Mouse (Mus musculus) T-helper 17 cell (primary cell): ENCODE measurements at regions not wholly inside any gene's neighbourhood (a gene's known extent, or its start where the extent isn't known, plus 50 kb on each side); places are given as distances from the start of the nearest gene placed in this dataset.

Experiments used
- in situ Hi-C, 2 experiments: fragments of 300-600 bp; cut with MboI, MseI; formaldehyde crosslinking; loops; 1 replicate in 1 of 2; 2 replicates in 1 of 2; pipeline ENCODE4 v1.15.1; 2025; ENCODE audit warnings: high pct_unique_total_duplicates in 2 of 2

GRCm38 (mm10) chr7:73191388-73192278 is 183.7 kb upstream of the Rgma start:
- in situ Hi-C loops = no loop called here

- in situ Hi-C loops = no loop called here
Measured at GRCm38 (mm10) chr7:73192839-73193238, 182.5 kb upstream of the Rgma start.

GRCm38 (mm10) chr7:73195306-73195705 is 180.0 kb upstream of the Rgma start:
- in situ Hi-C loops = no loop called here

- in situ Hi-C loops = no loop called here
Measured at GRCm38 (mm10) chr7:73196851-73197531, 178.3 kb upstream of the Rgma start.

GRCm38 (mm10) chr7:73198069-73198468 is 177.2 kb upstream of the Rgma start:
- in situ Hi-C loops = no loop called here

GRCm38 (mm10) chr7:73199967-73200366 is 175.3 kb upstream of the Rgma start:
- in situ Hi-C loops = no loop called here

- in situ Hi-C loops = no loop called here
Measured at GRCm38 (mm10) chr7:73201330-73201729, 174.0 kb upstream of the Rgma start.

- in situ Hi-C loops = no loop called here
Measured at GRCm38 (mm10) chr7:73206922-73207811, 168.1 kb upstream of the Rgma start.

GRCm38 (mm10) chr7:73208479-73208816 is 166.9 kb upstream of the Rgma start:
- in situ Hi-C loops = no loop called here

- in situ Hi-C loops = no loop called here
Measured at GRCm38 (mm10) chr7:73208817-73209602, 166.3 kb upstream of the Rgma start.

GRCm38 (mm10) chr7:73210078-73210477 is 165.2 kb upstream of the Rgma start:
- in situ Hi-C loops = no loop called here

GRCm38 (mm10) chr7:73222237-73222915 is 152.9 kb upstream of the Rgma start:
- in situ Hi-C loops = no loop called here

- in situ Hi-C loops = no loop called here
Measured at GRCm38 (mm10) chr7:73222929-73223512, 152.3 kb upstream of the Rgma start.

GRCm38 (mm10) chr7:73233539-73234158 is 141.7 kb upstream of the Rgma start:
- in situ Hi-C loops = no loop called here

GRCm38 (mm10) chr7:73238486-73238885 is 136.8 kb upstream of the Rgma start:
- in situ Hi-C loops = no loop called here

- in situ Hi-C loops = no loop called here
Measured at GRCm38 (mm10) chr7:73243591-73244355, 131.5 kb upstream of the Rgma start.

- in situ Hi-C loops = no loop called here
Measured at GRCm38 (mm10) chr7:73245431-73245830, 129.9 kb upstream of the Rgma start.

- in situ Hi-C loops = no loop called here
Measured at GRCm38 (mm10) chr7:73250593-73250992, 124.7 kb upstream of the Rgma start.

- in situ Hi-C loops = no loop called here
Measured at GRCm38 (mm10) chr7:73251187-73251740, 124.0 kb upstream of the Rgma start.
